Mouse (Mus musculus): Measurements from ENCODE around the gene Gpr63.

GRCm38 (mm10) chr4:25028752-25029151 lies 62.5 kb downstream of the Gpr63 start:
- TF ChIP-seq CTCF (IDR thresholded peaks at IDR 0.05; ENCODE audit: control insufficient read depth, insufficient read depth, insufficient replicate concordance, low read depth, low read length), result no peak
- TF ChIP-seq POLR2A (IDR thresholded peaks at IDR 0.05; ENCODE audit: control insufficient read depth, low read depth, low read length), result no peak

All from testis, adult 2 months (tissue).